Mouse (Mus musculus) liver, embryonic 16.5 days (tissue): ENCODE results near the gene Megf11. TPM values are rescaled to one million over a fixed set of nuclear protein-coding genes. Genes with fewer than 3 reads are reported as not detected.

Experiments used
- ATAC-seq: fragments of 200-750 bp; cut with Nextera tagmentation; 2 replicates; pipeline ENCODE4 v1.8.0; 2017; ENCODE audit warnings: low read depth, mild to moderate bottlenecking, moderate number of reproducible peaks, moderate library complexity
- H3K27ac ChIP-seq: fragments of 300-500 bp; sonication (generic); 2 replicates; pipeline ENCODE4 v1.5.1; 2014; ENCODE audit warnings: mild to moderate bottlenecking, low read length
- H3K27me3 ChIP-seq: fragments of 300-500 bp; sonication (generic); 2 replicates; pipeline ENCODE4 v1.6.1; 2014; ENCODE audit warnings: low read depth, low read length, mixed read lengths; ENCODE audit not compliant: control insufficient read depth, insufficient read depth
- H3K36me3 ChIP-seq: fragments of 300-500 bp; sonication (generic); 2 replicates; pipeline ENCODE4 v1.6.1; 2014; ENCODE audit warnings: mild to moderate bottlenecking; ENCODE audit not compliant: control insufficient read depth, insufficient read depth
- H3K4me1 ChIP-seq: fragments of 300-500 bp; sonication (generic); 2 replicates; pipeline ENCODE4 v1.6.1; 2014; ENCODE audit warnings: low read depth, low read length, mixed read lengths; ENCODE audit not compliant: control insufficient read depth
- H3K4me2 ChIP-seq: fragments of 300-500 bp; sonication (generic); 2 replicates; pipeline ENCODE4 v1.6.1; 2014; ENCODE audit warnings: low read depth, low read length, mixed read lengths
- H3K4me3 ChIP-seq: fragments of 300-500 bp; sonication (generic); 2 replicates; pipeline ENCODE4 v1.5.1; 2014; ENCODE audit warnings: low read depth, mild to moderate bottlenecking, low read length
- H3K9ac ChIP-seq: fragments of 300-500 bp; sonication (generic); 2 replicates; pipeline ENCODE4 v1.6.1; 2014; ENCODE audit warnings: low read depth, low read length
- H3K9me3 ChIP-seq: fragments of 300-500 bp; sonication (generic); replicated peaks from 2 replicates; pipeline ENCODE4 v1.6.1; 2016; ENCODE audit warnings: low read length; ENCODE audit not compliant: control insufficient read depth
- WGBS: fragments of 180-500 bp; shearing (Covaris S2); extraction: QIAGEN DNeasy Blood & Tissue Kit; methylation state at CpG from one replicate; pipeline ENCODE4 v1.1.7; 2014; ENCODE audit not compliant: insufficient replicate concordance; 5-methylcytosine and 5-hydroxymethylcytosine counted together
- polyA plus RNA-seq: library from polyadenylated mRNA; unstranded; fragments of >200 nt; fragmentation: Nextera tagmentation; extraction: Ambion mirVana; gene quantifications from 2 replicates; pipeline ENCODE4 v1.2.1, GENCODE M21; 2015

The Megf11 gene
- polyA plus RNA-seq, 1 experiment from 2014 or later = 0.51 TPM

GRCm38 (mm10) chr9:64612984-64613649 is 227.7 kb downstream of the Megf11 start:
- Histone ChIP-seq H3K9ac (no peak overlapping the region), H3K4me3 (no peak overlapping the region), H3K4me2 (no peak overlapping the region), H3K36me3 (no peaks in the 10 kb centered on the region), H3K27ac (no peak overlapping the region), H3K27me3 (no peaks in the 10 kb centered on the region), H3K9me3 (no peaks in the 10 kb centered on the region), H3K4me1 (no peaks in the 10 kb centered on the region)
- 39% methylated on average over 7 of the region's 7 CpGs for WGBS
- no peak for ATAC-seq

- Histone ChIP-seq H3K4me3 (no peak overlapping the region), H3K27me3 (no peaks in the 10 kb centered on the region), H3K4me1 (no peaks in the 10 kb centered on the region), H3K27ac (no peak overlapping the region), H3K4me2 (no peak overlapping the region), H3K9ac (no peak overlapping the region), H3K9me3 (no peaks in the 10 kb centered on the region), H3K36me3 (no peaks in the 10 kb centered on the region)
- ATAC-seq = no peak
- 47% methylated on average over 5 of the region's 5 CpGs for WGBS
Observed at GRCm38 (mm10) chr9:64617413-64617812, 232.0 kb downstream of the Megf11 start.

GRCm38 (mm10) chr9:64618433-64618832 is 233.0 kb downstream of the Megf11 start:
- no peaks in the 10 kb centered on the region for H3K36me3 ChIP-seq
- H3K27ac ChIP-seq = no peak overlapping the region
- no peaks in the 10 kb centered on the region for H3K9me3 ChIP-seq
- 57% methylated on average over 3 of the region's 3 CpGs for WGBS
- H3K27me3 ChIP-seq = no peaks in the 10 kb centered on the region
- no peak overlapping the region for H3K4me2 ChIP-seq
- no peaks in the 10 kb centered on the region for H3K4me1 ChIP-seq
- H3K9ac ChIP-seq = no peak overlapping the region
- no peak for ATAC-seq
- H3K4me3 ChIP-seq = no peak overlapping the region

GRCm38 (mm10) chr9:64619440-64619839 is 234.0 kb downstream of the Megf11 start:
- no peak for ATAC-seq
- Histone ChIP-seq H3K4me2 (no peak overlapping the region), H3K4me3 (no peak overlapping the region), H3K9me3 (no peaks in the 10 kb centered on the region), H3K27me3 (no peaks in the 10 kb centered on the region), H3K9ac (no peak overlapping the region), H3K36me3 (no peaks in the 10 kb centered on the region), H3K27ac (no peak overlapping the region), H3K4me1 (no peaks in the 10 kb centered on the region)
- WGBS = 62% methylated on average over 10 of the region's 10 CpGs

- Histone ChIP-seq H3K9me3 (no peaks in the 10 kb centered on the region), H3K4me1 (no peaks in the 10 kb centered on the region), H3K27ac (no peak overlapping the region), H3K9ac (no peak overlapping the region), H3K36me3 (no peaks in the 10 kb centered on the region), H3K4me3 (no peak overlapping the region), H3K4me2 (no peak overlapping the region), H3K27me3 (no peaks in the 10 kb centered on the region)
- WGBS = 54% methylated on average over 8 of the region's 8 CpGs
- no peak for ATAC-seq
Observed at GRCm38 (mm10) chr9:64620596-64620995, 235.2 kb downstream of the Megf11 start.

GRCm38 (mm10) chr9:64621499-64622296 is 236.3 kb downstream of the Megf11 start:
- H3K4me2 ChIP-seq = no peak overlapping the region
- 47% methylated on average over 5 of the region's 5 CpGs for WGBS
- ATAC-seq = no peak
- no peaks in the 10 kb centered on the region for H3K9me3 ChIP-seq
- no peak overlapping the region for H3K9ac ChIP-seq
- no peak overlapping the region for H3K4me3 ChIP-seq
- no peak overlapping the region for H3K27ac ChIP-seq
- H3K4me1 ChIP-seq = no peaks in the 10 kb centered on the region
- H3K36me3 ChIP-seq = no peaks in the 10 kb centered on the region
- no peaks in the 10 kb centered on the region for H3K27me3 ChIP-seq

GRCm38 (mm10) chr9:64623361-64623760 is 237.9 kb downstream of the Megf11 start:
- no peaks in the 10 kb centered on the region for H3K36me3 ChIP-seq
- H3K9me3 ChIP-seq = no peaks in the 10 kb centered on the region
- H3K4me1 ChIP-seq = no peaks in the 10 kb centered on the region
- 63% methylated on average over 4 of the region's 4 CpGs for WGBS
- H3K27me3 ChIP-seq = no peaks in the 10 kb centered on the region
- no peak for ATAC-seq
- no peak overlapping the region for H3K4me2 ChIP-seq
- no peak overlapping the region for H3K4me3 ChIP-seq
- no peak overlapping the region for H3K9ac ChIP-seq
- H3K27ac ChIP-seq = no peak overlapping the region

GRCm38 (mm10) chr9:64624536-64624935 is 239.1 kb downstream of the Megf11 start:
- 59% methylated on average over 8 of the region's 8 CpGs for WGBS
- no peaks in the 10 kb centered on the region for H3K4me1 ChIP-seq
- no peak overlapping the region for H3K4me3 ChIP-seq
- no peak overlapping the region for H3K9ac ChIP-seq
- ATAC-seq = no peak
- H3K27ac ChIP-seq = no peak overlapping the region
- H3K9me3 ChIP-seq = no peaks in the 10 kb centered on the region
- no peaks in the 10 kb centered on the region for H3K27me3 ChIP-seq
- no peak overlapping the region for H3K4me2 ChIP-seq
- no peaks in the 10 kb centered on the region for H3K36me3 ChIP-seq

- no peak overlapping the region for H3K4me2 ChIP-seq
- H3K4me1 ChIP-seq = no peaks in the 10 kb centered on the region
- H3K9ac ChIP-seq = no peak overlapping the region
- no peak overlapping the region for H3K27ac ChIP-seq
- no peaks in the 10 kb centered on the region for H3K27me3 ChIP-seq
- ATAC-seq = no peak
- WGBS = 46% methylated on average over 1 of the region's 1 CpGs
- H3K9me3 ChIP-seq = no peaks in the 10 kb centered on the region
- H3K4me3 ChIP-seq = no peak overlapping the region
- no peaks in the 10 kb centered on the region for H3K36me3 ChIP-seq
Observed at GRCm38 (mm10) chr9:64629802-64630201, 244.4 kb downstream of the Megf11 start.
